Mouse (Mus musculus): ENCODE measurements around the gene Slitrk1.
A peak's percentile ranks its signal among the peaks of the same experiment; 100 is the strongest.

Slitrk1 gene

DNA sequence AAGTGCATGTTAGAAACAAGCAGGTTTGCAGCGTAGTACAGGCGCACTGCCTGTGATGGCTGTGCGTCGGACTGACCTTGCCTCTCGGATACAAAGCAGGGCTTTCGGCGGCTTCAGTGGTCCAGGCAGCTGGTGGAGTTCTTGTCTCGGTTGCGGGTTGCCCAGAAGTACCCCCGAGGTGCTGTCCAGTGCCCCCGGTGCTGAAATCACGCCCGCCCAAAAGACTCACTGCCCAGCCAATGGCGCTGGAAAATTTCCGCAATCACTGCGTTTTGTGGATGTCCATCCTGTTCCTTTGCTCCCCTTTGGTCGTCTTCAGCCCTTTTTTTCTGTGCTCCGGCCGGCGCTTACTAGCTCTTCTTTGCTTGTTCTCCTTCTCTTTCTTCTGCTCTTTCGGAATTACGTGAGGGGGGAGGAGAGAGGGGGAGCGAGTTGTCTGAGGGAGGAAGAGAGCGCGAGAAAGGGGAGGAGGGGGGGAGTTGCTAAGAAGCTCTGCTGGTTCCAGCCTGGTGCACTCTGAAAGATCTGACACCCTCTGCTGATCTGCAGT is at the start of gene Slitrk1:
Gene Slitrk1, minus strand, starts transcription at position 445 of the 550 bp plus-strand sequence.
- DNase-seq (ENCODE audit: low read depth), result no peak

DNA sequence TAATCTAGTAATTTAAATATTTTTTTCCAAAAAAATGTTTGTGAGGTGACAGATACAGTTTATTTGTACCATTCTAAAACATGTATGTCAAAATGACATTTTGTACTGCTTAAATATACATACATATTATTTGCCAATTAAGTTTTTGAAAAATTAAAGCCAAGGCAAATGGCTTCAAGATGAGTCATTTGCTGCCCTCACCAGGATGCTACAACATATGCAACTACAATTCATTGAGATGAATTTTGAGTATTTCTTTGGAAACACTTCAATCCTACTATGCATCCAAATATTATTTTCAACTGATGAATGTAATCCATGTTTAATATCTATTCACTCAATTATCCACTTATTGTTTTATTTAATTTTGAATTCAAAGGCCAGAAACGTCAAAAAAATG is 21.8 kb upstream of the Slitrk1 start:
- no peak for DNase-seq (ENCODE audit: low read depth)

DNA sequence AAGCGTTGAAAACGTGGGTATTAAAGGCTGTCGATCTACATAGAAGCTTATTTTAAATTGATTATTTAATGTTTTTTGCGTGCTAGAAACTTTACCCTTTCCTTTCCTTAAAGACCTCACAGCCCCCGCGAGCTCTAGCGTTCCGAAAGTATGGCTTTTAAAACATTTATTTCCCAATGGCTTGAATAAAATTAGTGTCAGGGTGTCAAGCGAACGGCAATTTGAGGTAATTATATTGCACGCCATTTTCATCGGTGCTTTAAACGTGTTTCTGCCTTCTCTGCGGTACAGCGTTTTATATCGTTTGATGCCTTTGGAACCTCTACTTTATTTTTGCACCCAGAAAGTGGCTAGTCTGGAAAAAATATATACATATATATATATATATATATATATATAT is 378 bp upstream of the Slitrk1 start:
- no peak for DNase-seq (ENCODE audit: low read depth)

DNA sequence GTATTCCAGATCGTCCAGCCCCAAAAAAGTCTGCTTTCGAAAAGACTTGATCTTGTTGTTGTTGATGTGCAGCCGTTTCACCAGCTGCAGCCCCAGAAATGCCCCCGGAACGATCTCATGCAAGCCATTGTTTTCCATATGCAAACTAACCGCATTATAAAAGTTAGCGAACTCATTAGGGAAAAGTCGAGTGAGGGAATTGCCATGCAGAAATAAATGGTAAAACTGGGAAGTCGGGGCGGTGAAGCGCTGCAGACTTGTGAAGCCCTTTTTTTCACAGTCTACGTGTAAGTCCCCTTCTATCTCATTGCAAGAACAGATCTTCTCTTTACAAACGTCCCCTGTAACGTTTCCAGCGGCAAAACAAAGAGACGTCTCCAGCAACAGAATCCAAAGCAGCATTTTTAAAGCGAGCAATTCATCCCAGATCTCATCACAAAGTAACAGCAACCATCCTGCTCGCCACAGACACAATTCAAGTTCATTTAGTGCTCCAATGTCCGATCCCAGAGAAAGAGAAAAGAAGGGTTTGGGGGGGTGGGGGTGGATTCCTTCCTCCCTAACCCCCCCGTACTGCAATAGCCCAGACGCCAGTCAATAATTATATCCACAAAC is 975 bp downstream of the Slitrk1 start:
- no peak for DNase-seq (ENCODE audit: low read depth)

DNA sequence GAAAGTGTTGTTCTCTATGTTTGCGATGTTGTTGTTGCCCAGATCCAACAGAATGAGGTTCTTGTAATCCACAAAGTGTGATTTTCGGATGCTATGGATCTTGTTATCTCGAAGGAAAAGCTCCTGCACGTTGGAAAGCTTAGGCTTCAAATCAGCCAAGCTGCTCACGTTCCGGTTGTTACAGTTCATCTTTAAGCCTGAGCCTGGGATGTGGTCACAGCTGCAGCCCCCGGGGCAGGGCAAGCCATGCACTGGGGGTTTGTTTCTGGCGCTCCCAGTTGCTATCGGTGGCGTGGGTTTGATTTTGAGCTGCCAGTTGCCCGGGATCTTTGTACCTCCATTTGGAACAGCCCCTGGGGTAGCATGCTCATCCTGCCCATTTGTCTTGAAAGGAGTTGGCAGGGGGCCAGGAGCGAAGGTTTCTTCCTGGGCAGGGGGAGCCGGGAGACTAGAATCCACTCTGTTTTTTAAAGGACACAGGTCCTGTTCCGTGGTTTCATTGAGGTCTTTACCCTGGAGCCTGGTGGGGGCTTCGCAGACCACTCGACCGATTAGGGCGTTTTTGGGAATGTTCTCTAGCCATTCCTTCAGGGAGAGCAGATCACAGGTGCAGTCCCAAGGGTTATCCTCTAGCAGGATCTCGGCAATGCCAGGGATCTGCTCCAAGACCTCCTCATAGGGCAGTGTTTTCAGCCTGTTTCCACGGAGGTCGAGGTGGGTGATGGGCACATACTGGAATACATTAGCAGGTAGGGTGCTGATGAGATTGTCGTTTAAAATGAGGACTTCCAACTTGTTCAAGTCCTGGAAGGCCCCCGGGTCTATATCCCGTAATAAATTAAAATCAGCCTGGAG is 1.7 kb downstream of the Slitrk1 start:
- DNase-seq (ENCODE audit: low read depth), result no peak

DNA sequence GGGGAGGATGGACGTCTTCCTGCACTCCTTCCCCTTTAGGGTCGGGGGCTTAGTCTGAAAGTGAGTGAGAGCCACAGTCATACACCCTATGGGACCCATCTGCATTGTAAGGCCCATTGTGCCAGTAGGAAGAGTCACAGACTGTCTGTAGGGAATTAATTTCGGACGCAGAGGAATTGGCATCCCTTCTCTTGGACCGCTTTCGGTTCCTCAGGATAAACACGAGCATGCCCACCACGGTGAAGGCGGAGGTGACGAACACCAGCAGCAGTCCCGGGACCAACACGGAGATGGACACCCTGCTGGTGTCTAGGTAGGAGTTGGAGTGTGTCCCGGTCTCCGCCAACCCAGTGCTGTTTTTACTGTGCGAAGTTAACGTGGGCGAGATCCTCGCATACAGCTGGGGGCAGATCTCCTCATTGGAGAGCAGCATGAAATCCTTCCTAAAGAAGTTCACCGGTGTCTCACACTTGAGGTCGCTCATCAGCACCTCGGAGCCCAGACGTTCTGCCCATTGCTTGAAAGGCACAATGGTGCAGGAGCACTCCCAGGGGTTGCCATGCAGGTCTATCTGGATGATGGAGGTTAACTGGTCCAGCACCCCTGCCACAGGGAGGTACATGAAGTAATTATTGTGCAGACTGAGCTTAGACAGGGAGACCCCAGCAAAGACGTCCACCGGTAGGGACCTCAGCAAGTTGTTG is 2.7 kb downstream of the Slitrk1 start:
- DNase-seq (ENCODE audit: low read depth), result no peak

DNA sequence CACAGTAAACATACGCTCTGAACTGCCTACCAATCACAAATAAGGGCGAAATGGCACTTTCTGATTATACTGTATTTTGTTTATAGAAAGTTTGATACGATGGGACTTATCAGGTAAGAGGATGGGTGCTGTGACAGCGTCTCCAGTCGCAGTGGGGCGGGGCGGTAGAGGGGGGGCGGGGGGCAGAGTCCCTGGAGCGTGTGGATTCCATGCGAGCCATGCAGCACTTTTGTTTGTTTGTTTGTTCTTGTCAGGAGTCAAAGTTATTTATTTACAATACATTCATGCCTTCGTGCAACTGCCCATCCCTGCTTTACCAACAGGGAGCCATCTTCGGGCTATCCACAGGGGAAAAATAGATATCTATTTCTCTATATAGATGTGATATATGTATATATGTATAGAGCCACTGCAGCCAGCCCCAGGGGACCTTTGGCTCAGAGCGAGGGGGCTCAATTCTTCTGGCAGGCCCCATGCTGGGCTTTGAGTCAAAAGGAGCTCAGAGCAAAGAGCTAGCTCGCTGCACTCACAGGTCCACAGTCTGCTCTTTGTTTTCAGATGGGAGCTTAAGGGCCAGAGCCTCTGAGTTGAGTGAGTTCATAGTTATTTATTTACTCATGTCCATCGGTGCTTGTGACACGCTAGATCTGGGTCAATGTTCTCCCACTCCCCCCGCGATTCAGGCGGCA is 3.4 kb downstream of the Slitrk1 start:
- DNase-seq (ENCODE audit: low read depth), result no peak

DNA sequence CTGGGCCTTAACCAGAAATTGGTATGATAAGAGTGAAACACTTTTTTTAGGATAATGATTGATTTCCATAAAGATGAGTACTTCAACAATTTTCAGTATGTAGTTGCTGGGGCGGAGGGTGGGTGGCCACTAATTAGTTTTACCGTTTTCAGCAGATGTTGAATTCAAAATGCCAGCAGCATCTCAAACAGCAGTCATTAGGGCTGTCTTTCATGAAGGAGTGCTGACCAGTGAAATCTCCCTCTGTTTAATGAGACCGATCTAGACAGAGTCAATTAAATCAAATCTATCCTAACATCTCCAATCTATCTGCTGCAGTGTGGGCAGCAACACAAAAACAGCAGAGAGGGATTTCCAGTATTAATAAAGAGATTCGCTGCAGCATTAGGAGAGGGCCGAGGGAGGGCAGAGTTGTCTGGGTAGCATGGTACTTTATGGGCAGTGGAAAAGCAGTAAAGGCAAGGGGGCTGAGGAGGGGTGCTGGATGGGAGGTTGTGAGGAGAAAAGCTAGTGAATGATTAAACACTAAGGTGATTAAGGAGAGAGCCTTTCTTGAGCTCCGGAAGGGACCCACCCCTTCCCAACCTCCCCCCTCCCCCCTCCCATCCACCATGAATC is 4.5 kb downstream of the Slitrk1 start:
- no peak for DNase-seq (ENCODE audit: low read depth)

DNA sequence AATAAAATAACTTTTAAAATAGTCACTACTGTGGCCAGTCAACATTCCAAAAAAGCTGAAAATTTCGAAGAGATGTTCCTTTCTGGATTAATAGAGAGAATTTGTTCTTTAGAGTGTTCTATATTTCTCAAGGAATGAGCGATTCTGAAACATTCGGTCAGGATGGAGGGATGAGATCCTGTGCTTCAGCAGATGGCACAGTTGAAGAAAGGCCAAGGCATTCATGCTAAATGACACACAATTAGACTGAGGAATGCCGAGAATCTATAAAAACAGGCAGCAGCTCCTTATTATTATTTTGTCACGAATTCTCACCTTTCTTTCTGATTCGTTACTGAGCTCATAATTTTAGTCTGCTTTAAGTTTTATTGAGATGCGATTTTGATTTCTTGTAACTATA is 15.4 kb downstream of the Slitrk1 start:
- DNase-seq (ENCODE audit: low read depth), result no peak

DNA sequence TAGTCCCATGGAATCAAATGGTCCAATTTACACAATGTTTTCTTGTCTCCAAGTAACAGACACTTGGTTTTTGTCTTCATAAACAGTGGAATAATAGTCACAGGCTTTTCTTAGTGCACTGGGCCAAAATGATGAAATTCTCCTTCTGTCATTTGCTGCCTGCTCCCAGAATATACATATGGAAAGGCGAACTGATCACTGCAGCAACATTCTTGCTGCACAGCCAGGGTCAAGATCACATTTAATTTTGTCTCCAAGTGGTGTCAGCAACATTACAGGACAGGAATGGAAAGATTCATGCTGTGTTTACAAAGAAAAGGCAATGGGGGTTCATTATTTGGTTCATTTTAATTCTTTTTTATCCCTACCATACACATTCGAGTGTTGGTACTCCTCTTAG is 18.5 kb downstream of the Slitrk1 start:
- DNase-seq (ENCODE audit: low read depth), result no peak

DNA sequence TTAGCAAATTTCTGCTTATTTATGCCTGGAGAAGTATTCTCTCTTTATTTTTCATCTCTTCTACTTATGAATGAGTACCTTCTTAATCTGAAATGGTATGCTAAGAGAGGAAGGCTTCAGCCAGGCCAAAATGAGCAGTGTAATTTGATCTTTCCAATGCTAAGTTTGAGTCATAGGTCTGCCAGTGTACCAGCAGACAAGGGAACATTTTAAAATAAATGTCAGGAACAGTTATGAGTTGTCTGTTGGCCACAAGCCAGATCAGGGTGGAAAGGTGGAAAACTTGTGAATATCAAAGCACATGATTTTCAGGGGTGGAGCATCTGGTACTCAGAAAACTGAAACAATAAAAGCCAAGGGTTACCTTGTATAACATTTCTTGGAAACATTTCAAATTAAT is 46.1 kb downstream of the Slitrk1 start:
- peak; percentile 52 for DNase-seq (ENCODE audit: low read depth)

DNA sequence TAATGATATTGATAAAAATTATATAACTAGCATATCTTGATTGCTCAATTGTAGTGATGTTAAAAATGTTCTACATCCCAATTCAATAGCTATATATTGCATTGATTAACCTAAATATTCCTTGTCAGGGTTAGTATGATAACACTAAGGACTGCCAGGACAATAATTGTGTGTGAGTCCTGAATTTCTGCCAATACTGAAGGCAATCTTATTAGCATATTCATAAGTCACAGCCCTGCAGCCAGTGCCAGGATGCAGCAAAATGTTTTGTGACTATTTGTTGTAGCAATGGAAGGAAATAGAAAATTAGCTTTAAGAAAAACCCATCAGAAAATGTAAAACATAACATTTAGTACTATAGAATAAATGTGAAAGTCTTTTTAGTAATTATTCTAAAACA is 49.3 kb downstream of the Slitrk1 start:
- DNase-seq (ENCODE audit: low read depth), result no peak

DNA sequence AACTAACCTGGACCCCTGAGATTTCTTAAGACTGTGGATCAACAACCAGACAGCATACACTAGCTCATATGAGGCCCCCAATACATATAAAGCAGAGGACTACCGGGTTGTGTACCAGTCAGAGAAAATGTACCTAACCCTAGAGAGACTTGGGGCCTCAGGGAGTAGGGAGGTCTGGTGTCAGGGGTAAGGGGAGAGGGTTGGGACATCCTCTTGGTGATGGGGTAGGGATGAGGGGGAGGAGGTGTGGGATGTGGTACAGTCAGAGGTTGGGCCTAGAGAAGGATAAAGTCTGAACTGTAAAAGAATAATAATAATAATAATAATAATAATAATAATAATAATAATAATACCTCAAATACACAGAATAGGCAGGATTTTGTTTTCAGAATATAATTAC is 54.6 kb downstream of the Slitrk1 start:
- DNase-seq (ENCODE audit: low read depth), result no peak
